Mouse (Mus musculus): ENCODE measurements around the gene Lzic.
"Not testable (repeated sequence)": the region's sequence is repeated elsewhere in the genome, so short reads cannot be mapped to it uniquely, and the experiment has no call there.

Lzic gene

DNA sequence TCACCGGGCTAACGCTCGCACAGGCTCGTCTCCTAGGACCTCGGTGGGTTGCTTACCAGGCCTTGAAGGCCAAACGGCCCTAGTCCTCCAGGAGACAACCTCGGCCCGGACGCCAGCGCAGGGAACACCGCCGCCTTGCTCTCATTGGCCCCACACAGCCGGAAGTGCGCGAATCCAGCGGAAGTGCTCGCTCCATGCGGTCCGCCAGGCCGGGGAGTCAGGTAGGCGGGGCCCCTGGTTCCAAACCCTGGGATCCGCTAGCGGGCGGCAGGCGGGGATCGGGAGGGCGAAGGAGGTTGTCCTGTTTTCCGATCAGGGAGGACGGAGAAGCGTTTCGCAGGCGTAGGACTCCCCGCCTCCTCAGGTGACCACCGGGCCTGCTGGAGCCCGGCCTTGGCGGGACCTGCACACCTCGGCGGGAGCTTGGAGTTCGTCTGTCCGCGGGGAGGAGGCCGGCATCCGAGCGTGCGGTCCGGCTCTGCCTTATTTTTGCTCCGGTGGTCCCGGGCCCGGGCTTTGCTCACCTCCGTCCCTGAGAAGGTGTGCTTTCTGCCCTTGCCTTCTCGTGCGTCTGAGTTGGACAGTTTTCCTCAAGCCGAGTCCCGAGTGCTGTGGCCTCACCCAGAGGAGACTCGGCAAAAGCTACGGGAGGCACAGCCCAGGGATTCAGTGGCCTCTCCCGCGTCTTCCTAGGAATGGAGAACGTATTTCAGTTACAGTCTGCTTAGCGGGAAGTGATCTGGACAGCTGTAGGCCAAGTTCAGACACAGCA, at the start of gene Lzic, which contains the start of gene Nmnat1:
Gene Lzic (plus strand): TSS at position 177 of the 772 bp plus-strand sequence.
Gene Nmnat1 (minus strand): TSS at position 150 of the 772 bp plus-strand sequence.
- CTCF ChIA-PET, result no interaction called here

DNA sequence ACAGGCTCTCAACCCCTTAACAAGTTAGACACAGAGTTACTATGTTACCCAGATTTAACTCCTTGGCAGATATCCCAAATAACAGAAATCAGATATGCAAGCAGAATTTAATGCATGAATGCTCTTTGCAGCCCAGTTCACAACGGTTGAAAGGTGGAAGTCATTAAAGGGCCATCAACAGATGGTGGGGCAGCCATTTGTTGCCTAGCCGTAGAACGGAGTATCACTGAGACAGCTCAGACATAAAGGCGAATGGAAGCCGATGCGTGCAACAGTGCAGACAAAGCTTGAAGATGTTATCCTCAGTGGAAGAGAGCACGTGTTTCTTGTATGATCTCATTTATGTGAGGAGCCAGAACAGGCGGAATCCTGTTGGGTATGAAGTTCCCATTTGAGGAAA, 44.5 kb upstream of the Lzic start:
- CTCF ChIA-PET, result interaction anchor here (0.6 kb wide), 2 partner anchors 74 to 1793 kb away, joined by 3 to 12 read pairs; no protein-coding TSS in a partner anchor

DNA sequence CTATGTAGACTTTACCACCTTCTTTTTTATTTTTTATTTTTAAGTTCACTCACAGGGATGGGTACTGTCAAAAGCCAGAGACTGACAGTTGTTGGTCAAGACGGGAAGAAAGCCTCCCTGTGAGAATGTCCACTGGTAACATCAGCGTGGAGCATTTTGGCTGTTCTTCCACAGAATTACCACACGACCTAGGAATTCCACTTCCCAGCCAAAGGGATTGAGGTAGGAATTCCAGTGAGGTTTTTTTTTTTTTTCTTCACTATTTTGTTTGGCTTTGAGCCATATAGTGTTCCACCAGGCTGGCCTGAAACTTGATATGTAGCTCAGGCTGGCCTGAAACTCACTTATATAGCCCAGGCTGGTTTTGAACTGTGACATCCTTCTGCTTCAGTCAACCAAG, 42.6 kb upstream of the Lzic start:
- CTCF ChIA-PET, result no interaction called here

DNA sequence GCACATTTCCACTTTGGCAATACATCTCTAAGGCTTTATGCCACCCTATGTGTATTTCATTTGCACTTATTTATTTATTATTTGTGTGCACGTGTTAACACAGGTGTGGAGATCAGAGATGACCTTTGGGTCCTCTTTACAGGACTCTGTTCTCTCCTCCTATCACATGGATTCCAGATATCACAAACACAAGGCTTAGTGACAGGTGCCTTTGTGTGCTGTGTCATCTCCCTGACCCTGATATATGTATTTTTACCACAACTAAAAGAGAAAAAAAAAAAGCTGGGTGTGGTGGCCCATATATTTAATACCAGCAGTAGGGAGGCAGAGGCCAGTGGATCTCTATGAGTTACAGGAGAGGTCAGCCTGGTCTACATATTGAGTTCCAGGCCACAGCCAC, 40.6 kb upstream of the Lzic start:
- CTCF ChIA-PET, result no interaction called here

DNA sequence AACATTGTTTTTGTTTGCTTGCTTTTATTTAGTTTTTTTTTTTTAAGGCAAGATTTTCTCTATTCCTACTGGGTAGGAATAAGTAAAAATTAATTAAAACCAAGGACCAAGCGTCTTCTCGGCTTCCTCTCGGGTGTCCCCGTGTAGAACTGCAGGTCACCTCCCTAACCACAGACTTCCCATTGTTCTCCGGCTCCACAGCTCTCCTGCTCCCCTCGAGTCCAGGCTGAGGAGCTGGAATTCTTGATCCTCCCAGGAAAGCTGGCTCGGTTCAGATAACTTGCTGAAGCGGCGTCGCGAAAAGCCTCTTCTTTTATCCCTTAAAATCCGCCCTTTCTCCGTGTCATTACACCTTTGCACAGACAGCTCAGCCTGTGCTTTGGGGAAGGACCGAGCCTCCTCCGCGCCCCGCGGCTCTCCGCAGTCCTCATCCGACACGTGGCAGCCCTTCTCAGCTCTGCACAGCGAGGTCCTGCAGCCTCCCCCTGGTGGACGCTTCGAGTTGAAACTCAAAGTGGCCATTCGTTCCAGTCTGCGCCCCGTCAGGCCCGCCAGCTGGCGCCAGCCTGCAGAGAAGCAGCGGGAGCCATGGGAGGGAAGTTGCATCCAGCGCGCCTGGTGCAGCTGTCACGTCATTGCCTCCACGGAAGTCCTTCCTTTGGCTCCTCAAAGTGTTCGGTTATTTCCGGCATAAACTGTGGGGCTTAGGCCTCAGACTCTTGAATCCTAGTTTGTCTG, 39.9 kb upstream of the Lzic start:
- CTCF ChIA-PET, result no interaction called here

DNA sequence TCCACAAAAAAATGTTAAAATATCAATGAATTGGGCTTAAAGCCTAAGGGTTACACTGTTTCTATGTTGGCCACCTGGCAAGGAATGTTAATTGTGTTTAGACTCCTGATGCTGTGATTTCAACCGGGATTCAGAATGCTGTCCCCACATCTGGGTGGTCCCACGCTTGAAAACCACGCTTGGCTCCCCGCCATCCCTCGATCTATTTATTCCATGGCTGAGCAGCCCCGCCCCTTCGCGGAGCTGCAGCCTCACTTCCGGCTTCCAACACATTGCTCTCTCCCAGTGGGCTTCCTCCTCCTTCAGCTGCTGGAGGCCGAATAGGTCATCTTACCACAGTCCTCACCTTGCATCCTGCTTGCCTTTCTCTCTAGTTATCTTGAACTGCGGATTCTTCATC, 39.2 kb upstream of the Lzic start:
- CTCF ChIA-PET, result no interaction called here

DNA sequence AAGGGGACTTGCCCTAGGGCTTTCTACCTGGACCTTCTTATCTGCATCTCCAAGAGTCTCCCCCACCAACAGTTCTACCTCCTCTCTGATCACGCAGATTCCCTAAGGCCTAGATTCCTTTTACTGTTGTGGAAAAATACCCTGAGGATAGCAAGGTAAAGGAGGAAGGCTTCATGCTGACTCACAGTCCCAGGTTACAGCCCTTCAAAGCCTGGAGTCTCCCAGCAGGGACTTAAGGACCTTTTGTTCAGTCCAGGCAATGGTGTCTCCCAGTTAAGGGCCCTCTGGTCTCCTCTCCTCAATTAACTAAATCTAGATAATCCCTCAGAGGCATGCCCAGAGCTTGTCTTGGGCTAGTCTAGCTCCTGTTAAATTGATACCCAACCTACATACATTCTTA, 38.7 kb upstream of the Lzic start:
- CTCF ChIA-PET, result no interaction called here

DNA sequence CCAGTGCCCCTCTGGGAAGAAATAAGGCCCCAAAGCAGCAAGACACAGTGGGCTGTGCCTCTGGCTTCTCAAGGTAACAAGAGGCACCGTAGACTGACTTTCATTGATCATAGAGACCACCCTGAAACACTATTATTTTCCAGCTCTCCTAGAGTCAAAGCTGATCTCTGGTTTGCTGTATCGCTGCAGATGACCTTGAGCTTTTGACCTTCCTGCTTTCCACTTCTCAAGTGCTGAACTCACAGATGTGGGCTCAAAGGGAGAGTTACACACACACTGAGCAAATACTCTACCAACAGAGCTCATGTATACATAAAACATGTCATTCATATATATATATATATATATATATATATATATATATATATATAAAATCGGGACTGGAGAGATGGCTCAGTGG, 34.4 kb upstream of the Lzic start:
- CTCF ChIA-PET, result interaction anchor here (0.6 to 0.7 kb wide), 2 partner anchors 54 to 204 kb away, joined by 3 to 4 read pairs; no protein-coding TSS in a partner anchor

DNA sequence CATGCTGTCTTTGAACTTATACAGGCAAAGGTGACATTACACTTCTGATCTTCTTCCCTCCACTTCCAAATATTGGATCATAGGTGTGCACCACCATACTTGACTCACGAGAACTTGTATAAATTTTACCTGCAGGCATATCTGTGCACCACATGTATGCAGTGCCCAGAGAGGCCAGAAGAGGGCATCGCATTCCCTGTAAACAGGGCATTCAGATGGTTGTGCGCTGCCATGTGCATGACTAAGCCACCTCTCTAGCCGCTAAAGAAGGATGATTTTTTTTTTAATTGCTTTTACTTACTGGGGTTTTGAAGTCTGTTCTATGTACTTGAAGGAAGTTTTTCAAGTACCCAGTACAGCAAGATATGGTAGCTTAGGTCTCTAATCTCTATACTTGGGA, 31.4 kb upstream of the Lzic start:
- CTCF ChIA-PET, result no interaction called here

DNA sequence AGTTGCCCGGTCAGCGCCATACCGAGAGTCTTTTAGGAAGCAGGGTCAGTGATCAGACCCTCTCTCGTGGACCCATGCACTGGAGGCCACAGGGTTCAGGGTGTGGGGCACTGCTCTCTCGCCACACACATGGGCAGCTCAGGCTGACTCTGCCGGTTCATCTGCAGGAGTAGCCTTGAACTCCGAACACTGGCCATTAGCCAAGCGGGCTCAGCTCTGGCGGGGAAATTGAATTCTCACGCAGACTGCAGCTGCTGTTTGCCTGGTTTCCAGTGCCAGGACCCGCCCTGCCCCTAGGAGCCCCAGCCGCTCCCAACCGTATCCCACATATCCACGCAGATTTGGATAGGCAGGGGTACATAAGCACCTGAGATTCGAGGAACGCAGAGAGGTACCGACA, 30.8 kb upstream of the Lzic start:
- CTCF ChIA-PET, result no interaction called here

DNA sequence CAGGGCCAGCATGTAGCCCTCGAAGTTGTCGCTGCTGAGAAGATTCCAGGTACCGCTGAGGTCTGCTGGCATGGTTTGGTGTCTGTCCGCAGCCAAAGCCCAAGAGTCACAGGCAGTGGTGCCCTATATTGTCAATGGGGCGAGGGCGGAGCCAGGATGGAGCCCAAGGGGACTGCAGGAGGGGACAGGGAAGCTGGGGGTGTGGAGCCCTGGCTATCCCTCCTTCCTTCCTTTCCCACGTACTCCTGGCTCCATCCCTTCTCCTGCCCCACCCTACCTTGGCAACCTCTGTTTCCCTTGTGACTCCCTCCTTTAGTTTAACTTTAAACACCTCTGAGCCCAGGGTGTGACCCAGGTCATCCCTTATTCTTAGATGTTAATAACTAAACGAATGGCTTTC, 30.1 kb upstream of the Lzic start, which contains the start of gene Rbp7:
Gene Rbp7 (minus strand): TSS at position 100 of the 400 bp plus-strand sequence.
- CTCF ChIA-PET, result no interaction called here

DNA sequence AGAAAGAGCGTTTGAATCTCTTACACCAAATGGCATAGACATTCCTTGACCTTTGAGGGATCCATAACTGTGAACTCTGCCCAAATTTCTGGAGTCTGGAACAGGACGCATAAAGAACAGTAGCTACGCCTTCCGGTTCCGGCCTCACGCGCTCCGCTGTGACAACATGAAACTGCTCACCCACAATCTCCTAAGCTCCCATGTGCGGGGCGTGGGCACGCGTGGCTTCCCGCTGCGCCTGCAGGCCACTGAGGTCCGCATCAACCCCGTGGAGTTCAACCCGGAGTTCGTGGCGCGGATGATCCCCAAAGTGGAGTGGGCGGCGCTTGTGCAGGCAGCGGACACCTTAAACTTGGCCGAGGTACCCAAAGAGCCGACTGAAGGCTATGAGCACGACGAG, 27.9 kb upstream of the Lzic start:
- CTCF ChIA-PET, result interaction anchor here (0.7 kb wide), 1 partner anchor 116 kb away, joined by 3 read pairs; no protein-coding TSS in a partner anchor

DNA sequence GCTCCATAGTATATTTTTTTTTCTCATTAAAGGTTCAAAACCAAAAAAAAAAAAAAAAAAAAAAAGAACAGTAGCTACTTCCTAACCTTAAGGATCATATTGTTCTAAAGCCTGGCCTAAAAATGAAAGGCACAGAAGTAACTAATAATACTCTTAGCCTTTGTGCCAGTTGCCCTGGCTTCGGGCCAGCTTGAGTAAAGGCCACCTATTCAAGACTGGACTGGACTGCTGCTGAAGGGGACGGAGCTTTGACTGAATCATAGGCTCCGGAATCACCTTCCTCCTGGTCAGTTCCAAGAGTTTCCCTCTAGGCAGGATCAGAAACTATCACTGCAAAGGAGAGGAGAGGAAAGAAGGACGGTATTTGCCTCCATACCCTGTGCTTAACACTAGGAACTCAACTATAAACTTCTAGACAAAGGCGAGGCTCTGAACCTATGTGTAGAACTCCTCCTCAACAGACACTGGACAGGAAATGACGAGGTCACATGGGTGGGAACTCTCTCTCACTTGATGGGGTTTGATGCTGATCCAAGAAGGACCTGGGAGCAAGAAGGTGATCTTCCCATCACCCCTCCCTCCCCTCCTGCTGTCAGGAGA, 27.1 kb upstream of the Lzic start:
- CTCF ChIA-PET, result interaction anchor here (0.7 kb wide), 1 partner anchor 115 kb away, joined by 3 read pairs; no protein-coding TSS in a partner anchor

DNA sequence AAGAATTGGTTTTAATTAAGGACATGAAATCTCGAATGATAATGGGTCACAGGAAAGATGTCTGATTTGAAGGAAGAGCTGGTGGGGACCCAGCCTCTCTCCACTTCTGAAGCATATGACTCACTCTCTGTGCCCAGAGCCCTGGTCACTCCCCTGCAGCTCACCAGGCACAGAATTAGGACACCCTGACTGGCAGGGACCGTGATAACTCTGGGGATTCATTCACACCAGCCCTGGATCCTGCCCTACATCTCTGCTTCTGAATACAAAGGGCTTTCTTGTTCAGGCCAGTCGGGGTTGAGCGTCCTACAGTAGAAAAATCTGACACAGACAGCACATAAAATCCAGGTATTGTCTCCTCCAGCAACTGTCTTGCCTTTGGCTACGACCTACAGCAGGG, 26.5 kb upstream of the Lzic start:
- CTCF ChIA-PET, result no interaction called here

DNA sequence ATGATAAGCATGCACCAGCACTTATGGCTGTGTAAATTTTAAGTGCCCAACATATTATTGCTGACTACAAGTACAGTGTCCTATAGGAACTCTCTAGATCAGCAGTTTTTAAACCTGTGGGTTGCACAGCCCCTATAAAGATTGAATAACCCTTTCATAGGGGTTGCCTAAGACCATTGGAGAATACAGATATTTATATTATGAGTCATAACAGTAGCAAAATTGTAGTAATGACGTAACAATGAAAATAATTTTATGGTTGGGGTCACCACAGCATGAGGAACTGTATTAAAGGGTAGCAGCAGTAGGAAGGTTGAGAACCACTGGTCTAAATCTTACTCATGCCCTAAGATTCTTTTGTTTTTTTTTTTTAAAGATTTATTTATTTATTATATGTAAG, 25.6 kb upstream of the Lzic start:
- CTCF ChIA-PET, result interaction anchor here (0.7 kb wide), 1 partner anchor 42 kb away, joined by 9 read pairs; no protein-coding TSS in a partner anchor

DNA sequence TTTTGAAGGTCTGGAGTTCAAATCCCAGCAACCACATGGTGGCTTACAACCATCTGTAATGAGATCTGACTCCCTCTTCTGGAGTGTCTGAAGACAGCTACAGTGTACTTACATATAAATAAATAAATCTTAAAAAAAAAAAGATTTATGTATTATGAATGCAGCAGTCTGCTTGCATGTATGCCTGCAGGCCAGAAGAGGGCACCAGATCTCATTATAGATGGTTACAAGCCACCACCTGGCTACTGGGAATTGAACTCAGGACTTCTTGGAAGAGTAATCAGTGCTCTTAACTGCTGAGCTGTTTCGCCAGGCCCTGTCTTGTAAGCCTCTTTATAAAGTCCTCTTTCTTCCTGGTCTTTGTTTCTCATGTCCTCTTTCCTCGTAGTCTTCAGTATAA, 24.6 kb upstream of the Lzic start:
- CTCF ChIA-PET, result not testable (repeated sequence)

DNA sequence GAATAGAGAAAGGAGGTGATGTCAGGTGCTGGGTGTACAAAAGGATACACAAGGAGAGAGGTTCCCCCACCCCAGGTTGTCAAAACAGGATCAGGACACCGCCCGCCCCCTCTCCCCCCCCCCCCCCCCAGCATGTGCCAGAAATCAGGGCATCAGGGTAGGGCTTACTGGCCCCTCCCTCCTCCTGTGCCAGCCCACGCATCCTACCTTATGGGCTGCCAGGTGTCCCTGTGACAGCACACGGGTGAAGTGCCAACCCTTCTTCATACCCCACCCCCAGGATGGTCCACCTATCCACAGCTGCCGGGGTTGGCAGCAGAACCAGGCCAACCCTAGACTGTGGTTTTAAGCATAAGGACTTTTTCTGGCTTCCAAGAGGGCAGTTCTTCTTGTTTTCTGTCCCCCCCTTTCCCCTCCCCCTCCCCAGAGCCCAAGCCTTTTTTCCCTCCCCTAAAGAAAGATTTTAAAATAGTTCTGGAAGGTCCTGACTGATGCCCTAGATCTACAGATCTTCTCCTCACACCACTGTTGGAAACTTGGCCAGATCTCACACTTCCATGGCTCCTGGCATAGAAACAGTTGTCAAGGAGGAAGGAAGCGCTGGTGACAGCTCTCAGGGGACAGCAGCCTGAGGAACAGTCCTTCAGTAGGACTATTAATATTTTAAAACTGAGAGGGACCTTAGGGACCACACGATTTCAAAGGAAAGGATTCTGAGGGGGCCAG, 23.3 kb upstream of the Lzic start:
- CTCF ChIA-PET, result no interaction called here

DNA sequence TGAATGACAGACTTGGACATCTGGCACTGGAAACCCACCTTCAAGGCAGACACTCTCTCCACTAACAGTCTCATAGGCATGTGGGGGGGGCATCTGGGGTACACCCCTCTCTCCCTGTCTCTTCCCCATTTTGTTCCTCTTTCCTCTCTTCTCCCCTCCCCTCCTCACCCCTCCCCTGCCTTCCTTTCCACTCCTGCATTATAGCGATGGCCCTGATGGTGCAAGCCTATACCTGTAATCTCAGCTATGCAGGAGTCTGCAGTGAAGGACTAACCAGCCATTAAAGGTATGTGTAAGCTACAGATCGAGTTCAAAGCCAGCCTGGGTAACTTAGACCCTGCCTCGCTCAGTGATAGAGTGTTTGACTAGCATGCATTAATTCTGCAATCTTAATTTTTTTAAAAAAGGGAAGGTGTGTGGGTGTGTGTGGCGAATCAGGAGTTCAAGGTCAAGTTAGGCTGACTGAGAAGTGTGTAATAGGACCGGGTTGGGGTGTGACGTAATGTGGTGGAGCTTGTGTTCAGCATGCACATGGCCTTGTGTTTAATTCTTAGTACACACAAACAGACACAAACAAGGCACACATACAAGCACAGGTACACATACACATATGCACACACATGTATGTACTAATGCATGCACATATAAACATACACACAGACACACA, 22.6 kb upstream of the Lzic start:
- CTCF ChIA-PET, result interaction anchor here (1.0 kb wide), 1 partner anchor 69 kb away, joined by 3 read pairs; no protein-coding TSS in a partner anchor

DNA sequence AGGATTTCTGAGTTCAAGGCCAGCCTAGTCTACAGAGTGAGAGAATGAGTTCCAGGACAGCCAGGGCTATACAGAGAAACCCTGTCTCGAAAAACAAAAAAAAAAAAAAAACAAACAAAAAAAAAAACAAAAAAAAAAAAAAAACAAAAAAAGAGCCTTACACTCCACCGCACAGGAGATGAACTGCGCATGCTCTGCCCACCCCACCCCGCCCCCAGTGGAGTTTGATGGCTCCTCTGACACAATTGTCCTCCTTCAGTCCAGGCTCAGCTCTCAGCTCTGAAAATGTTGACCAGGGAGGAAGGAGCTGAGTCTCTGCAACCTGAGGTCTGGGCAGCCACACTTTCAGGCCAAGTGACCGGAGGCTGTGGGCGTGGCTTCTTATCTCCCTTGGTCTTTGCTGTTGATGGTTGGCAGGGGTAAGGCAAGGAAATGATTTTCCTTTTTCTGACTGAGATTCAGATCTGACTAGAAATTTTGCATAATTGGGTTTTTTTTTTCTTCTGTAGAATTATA, 21.5 kb upstream of the Lzic start:
- CTCF ChIA-PET, result no interaction called here

DNA sequence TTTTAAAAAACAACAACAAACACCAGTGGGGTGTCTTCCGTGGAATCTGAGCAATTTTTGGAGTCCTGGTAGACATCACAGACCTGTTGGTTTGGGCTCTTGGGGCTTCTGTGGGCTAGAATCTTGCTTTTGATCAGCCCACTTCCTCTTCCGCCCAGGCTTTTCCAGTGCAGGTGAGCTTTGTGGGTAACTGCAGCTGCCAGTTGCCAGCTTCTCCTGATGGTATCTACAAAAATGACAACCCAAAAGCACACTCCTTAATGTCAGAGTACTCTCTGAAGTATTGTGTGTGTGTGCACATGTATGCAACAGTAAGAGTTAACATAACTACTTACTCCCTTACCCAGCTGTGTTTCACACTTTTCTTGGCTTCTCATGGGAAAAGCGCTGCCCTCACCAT, 15.5 kb upstream of the Lzic start:
- CTCF ChIA-PET, result no interaction called here

DNA sequence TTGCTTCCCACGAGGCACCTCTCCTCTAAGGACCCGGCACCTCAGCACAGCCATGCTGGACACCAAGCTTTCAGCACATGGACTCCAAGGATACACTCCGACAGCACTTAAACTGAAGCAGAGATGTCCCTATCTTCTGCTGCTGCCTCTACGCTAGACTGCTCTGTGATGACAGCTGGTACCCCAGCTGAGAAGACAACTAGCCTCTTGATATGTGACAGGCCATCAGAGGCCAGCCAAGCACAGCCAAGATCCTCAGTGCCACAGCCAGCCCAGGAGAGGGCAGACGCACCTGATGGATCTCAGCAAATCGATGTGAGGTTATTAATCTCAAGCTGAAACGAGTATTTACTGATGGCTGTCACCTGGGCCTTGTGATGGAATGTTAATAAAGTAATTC, 9.9 kb upstream of the Lzic start:
- CTCF ChIA-PET, result no interaction called here
